Comparison of ENCODE assay signal across 11 mouse cellular contexts in genomic region chr10:126520973-126521372, GRCm38 (mm10).
DNase-seq lines count a peak whose midpoint lies in the region; ATAC-seq and TF ChIP-seq lines count a peak whose summit lies in the region.
"Had no signal": no experiment of that assay in that cellular context is flagged by ENCODE, and none has a peak within 500 bp of the region (broad histone marks: within the 10 kb centered on the region; RNA-seq: fewer than 3 reads in every experiment).

No protein-coding gene starts in this region.

- WGBS in kidney, embryonic 15.5 days = 40% methylated on average over 9 of the region's 9 CpGs
- 82% methylated on average over 9 of the region's 9 CpGs for WGBS in liver, embryonic 11.5 days

- H3K27ac ChIP-seq in kidney, embryonic 15.5 days = no peak overlapping the region
- peak overlapping the region; percentile 90 for H3K27ac ChIP-seq in embryonic fibroblast, embryonic 13.5 days (ENCODE audit: insufficient read depth, low read length)
- H3K27ac ChIP-seq in liver, embryonic 11.5 days (ENCODE audit: low read depth, low read length) = no peak overlapping the region
- H3K27ac ChIP-seq: heart, adult 2 months had no signal

- no peak for DNase-seq in kidney, adult 18-20 months
- peak; percentile 39 for DNase-seq in brain, embryonic 14.5 days (ENCODE audit: low read depth)
- DNase-seq in cerebellum, postnatal 10 days = peak; percentile 89 to 94
- DNase-seq in liver, embryonic 11.5 days (ENCODE audit: low spot score) = no peak
- DNase-seq in right cerebral cortex, adult 18-20 months = no peak
- no peak for DNase-seq in layer of hippocampus, adult 18-20 months (ENCODE audit: low spot score in 2 of 2)
- DNase-seq: heart, adult 2 months had no signal

- no peaks in the 10 kb centered on the region for H3K9me3 ChIP-seq in kidney, embryonic 15.5 days (replicated peaks)
- H3K9me3 ChIP-seq in liver, embryonic 11.5 days (ENCODE audit: control insufficient read depth, low read length) = no peaks in the 10 kb centered on the region
- H3K9me3 ChIP-seq: limb, embryonic 15.5 days had no signal

- H3K4me2 ChIP-seq in kidney, embryonic 15.5 days = no peak overlapping the region
- H3K4me2 ChIP-seq in liver, embryonic 11.5 days = no peak overlapping the region
- H3K4me2 ChIP-seq: limb, embryonic 15.5 days had no signal

- ATAC-seq in kidney, embryonic 15.5 days (replicated peaks; ENCODE audit: low FRiP score) = peak; percentile 75; the same call in 1 of the 2 replicates
- ATAC-seq in liver, embryonic 11.5 days (replicated peaks; ENCODE audit: low FRiP score) = no peak
- ATAC-seq: lung, postnatal 0 days had no signal

- no peak for TF ChIP-seq POLR2A in brain, embryonic 14.5 days (IDR thresholded peaks at IDR 0.05; ENCODE audit: borderline replicate concordance, extremely low read depth, insufficient read depth, insufficient read length, poor library complexity, severe bottlenecking)
- no peak for TF ChIP-seq POLR2A in embryonic fibroblast, embryonic 13.5 days (IDR thresholded peaks at IDR 0.05; ENCODE audit: low read depth, low read length)

- TF ChIP-seq CTCF in brain, embryonic 14.5 days (IDR thresholded peaks at IDR 0.05; ENCODE audit: borderline replicate concordance, extremely low read depth, insufficient read depth, insufficient read length) = no peak
- no peak for TF ChIP-seq CTCF in embryonic fibroblast, embryonic 13.5 days (IDR thresholded peaks at IDR 0.05; ENCODE audit: borderline replicate concordance, insufficient read depth, low read length)

- no peaks in the 10 kb centered on the region for H3K36me3 ChIP-seq in kidney, embryonic 15.5 days
- H3K36me3 ChIP-seq in liver, embryonic 11.5 days (ENCODE audit: control insufficient read depth, insufficient read depth, low read length) = no peaks in the 10 kb centered on the region
- H3K36me3 ChIP-seq: limb, embryonic 15.5 days had no signal

- H3K9ac ChIP-seq in kidney, embryonic 15.5 days = no peak overlapping the region
- H3K9ac ChIP-seq in liver, embryonic 11.5 days (ENCODE audit: low read depth, low read length) = no peak overlapping the region
- H3K9ac ChIP-seq: limb, embryonic 15.5 days had no signal

- H3K27me3 ChIP-seq in kidney, embryonic 15.5 days = no peaks in the 10 kb centered on the region
- H3K27me3 ChIP-seq in liver, embryonic 11.5 days (replicated peaks; ENCODE audit: control insufficient read depth, insufficient read depth, low read length) = no peaks in the 10 kb centered on the region
- H3K27me3 ChIP-seq: limb, embryonic 15.5 days had no signal

- no peak overlapping the region for H3K4me3 ChIP-seq in kidney, embryonic 15.5 days (replicated peaks)
- H3K4me3 ChIP-seq in embryonic fibroblast, embryonic 13.5 days (ENCODE audit: insufficient read depth, low read length) = no peak overlapping the region
- no peak overlapping the region for H3K4me3 ChIP-seq in liver, embryonic 11.5 days (ENCODE audit: low read depth, low read length)
- H3K4me3 ChIP-seq: heart, adult 2 months; limb, embryonic 15.5 days had no signal

- H3K4me1 ChIP-seq in kidney, embryonic 15.5 days = peaks cover 16% of the 10 kb centered on the region; the same call in 1 of the 2 replicates
- H3K4me1 ChIP-seq in embryonic fibroblast, embryonic 13.5 days (ENCODE audit: control insufficient read depth, insufficient read depth, low read length) = peaks cover 17% of the 10 kb centered on the region
- no peaks in the 10 kb centered on the region for H3K4me1 ChIP-seq in liver, embryonic 11.5 days (replicated peaks; ENCODE audit: control insufficient read depth, insufficient read depth, low read length)

Comparison
In these comparisons a context has a peak if more than half of its experiments do, and no peak if none do; other contexts are left out.
1. DNase-seq: peak in brain, embryonic 14.5 days (single experiment) and cerebellum, postnatal 10 days (2 of 2); none in kidney, adult 18-20 months (single experiment), liver, embryonic 11.5 days (single experiment), right cerebral cortex, adult 18-20 months (single experiment) and layer of hippocampus, adult 18-20 months (0 of 2).